Mouse (Mus musculus) lung, embryonic 16.5 days (tissue): ENCODE measurements around the gene Pdhx. TPM values are rescaled to one million over a fixed set of nuclear protein-coding genes. Genes with fewer than 3 reads are reported as not detected.

Experiments
- ATAC-seq: fragments of 200-750 bp; cut with Nextera tagmentation; 2 replicates; pipeline ENCODE4 v1.8.0; 2017; ENCODE audit warnings: low read depth, mild to moderate bottlenecking, moderate library complexity
- H3K27ac ChIP-seq: fragments of 300-500 bp; sonication (generic); 2 replicates; pipeline ENCODE4 v1.5.1; 2014; ENCODE audit warnings: mild to moderate bottlenecking, control low read depth, low read length
- H3K27me3 ChIP-seq: fragments of 300-500 bp; sonication (generic); 2 replicates; pipeline ENCODE4 v1.6.1; 2014; ENCODE audit warnings: low read depth, low read length, mixed read lengths; ENCODE audit not compliant: control insufficient read depth, insufficient read depth
- H3K36me3 ChIP-seq: fragments of 300-500 bp; sonication (generic); 2 replicates; pipeline ENCODE4 v1.6.1; 2014; ENCODE audit warnings: low read length; ENCODE audit not compliant: control insufficient read depth, insufficient read depth
- H3K4me1 ChIP-seq: fragments of 300-500 bp; sonication (generic); replicated peaks from 2 replicates; pipeline ENCODE4 v1.6.1; 2014; ENCODE audit warnings: low read length, mixed read lengths; ENCODE audit not compliant: control insufficient read depth, insufficient read depth
- H3K4me2 ChIP-seq: fragments of 300-500 bp; sonication (generic); 2 replicates; pipeline ENCODE4 v1.6.1; 2014; ENCODE audit warnings: low read depth, low read length, control low read depth
- H3K4me3 ChIP-seq: fragments of 300-500 bp; sonication (generic); 2 replicates; pipeline ENCODE4 v1.5.1; 2014; ENCODE audit warnings: mild to moderate bottlenecking, low read length, control low read depth
- H3K9ac ChIP-seq: fragments of 300-500 bp; sonication (generic); 2 replicates; pipeline ENCODE4 v1.6.1; 2014; ENCODE audit warnings: low read length, control low read depth
- H3K9me3 ChIP-seq: fragments of 300-500 bp; sonication (generic); 2 replicates; pipeline ENCODE4 v1.6.1; 2016; ENCODE audit warnings: low read length; ENCODE audit not compliant: control insufficient read depth
- WGBS: fragments of 180-500 bp; shearing (Covaris S2); extraction: QIAGEN DNeasy Blood & Tissue Kit; methylation state at CpG from one replicate; pipeline ENCODE4 v1.1.7; 2014; 5-methylcytosine and 5-hydroxymethylcytosine counted together
- polyA plus RNA-seq: library from polyadenylated mRNA; unstranded; fragments of >200 nt; fragmentation: Nextera tagmentation; extraction: Ambion mirVana; gene quantifications from 2 replicates; pipeline ENCODE4 v1.2.1, GENCODE M21; 2015

The Pdhx gene
- polyA plus RNA-seq, 1 experiment from 2014 or later = 42.4 TPM

DNA sequence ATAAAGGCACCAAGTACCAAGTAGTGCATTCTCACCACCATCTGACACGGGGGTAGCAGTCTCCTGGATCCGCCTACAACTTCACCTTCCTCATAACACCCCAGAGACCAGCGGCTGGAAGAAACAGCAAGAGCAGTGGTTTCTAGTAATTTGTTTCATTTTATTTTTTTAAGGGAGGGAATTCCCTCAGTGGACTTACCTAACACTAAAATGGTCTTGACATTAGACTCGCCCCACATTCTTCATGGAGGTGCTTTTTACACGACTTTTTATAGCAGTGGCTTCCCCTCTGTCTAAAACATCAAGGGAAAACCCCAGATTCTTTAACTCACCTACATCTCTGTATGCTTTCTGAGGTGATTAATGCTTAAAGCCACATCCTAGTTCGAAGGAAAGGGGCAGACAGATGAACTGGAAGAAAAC, 74.1 kb downstream of the Pdhx start:
- Histone ChIP-seq H3K4me3 (no peak overlapping the region), H3K9ac (no peak overlapping the region), H3K4me2 (no peak overlapping the region), H3K9me3 (no peaks in the 10 kb centered on the region), H3K27me3 (no peaks in the 10 kb centered on the region), H3K36me3 (no peaks in the 10 kb centered on the region), H3K27ac (no peak overlapping the region), H3K4me1 (no peaks in the 10 kb centered on the region)
- 55% methylated on average over 6 of the region's 6 CpGs for WGBS
- ATAC-seq = no peak

DNA sequence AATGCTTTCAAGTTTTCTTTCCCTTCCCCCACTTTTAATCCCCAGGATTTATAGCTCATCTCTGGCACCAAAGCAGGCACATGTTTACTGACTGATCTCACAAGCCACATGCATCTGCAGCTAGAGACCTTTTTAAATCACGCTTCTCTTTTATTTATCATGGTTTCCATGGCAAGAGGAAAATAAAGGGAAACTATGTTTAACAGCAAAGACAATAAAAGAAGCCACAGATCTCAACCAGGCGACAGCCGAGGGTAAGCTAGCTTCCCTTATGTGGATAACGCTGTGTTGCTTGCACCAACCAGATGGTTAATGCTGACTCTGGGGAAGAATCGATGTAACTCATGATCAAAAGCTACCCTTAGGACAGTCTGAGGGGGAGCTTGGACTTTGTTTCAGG, 75.0 kb downstream of the Pdhx start:
- peak; percentile 72 for ATAC-seq
- WGBS = 46% methylated on average over 5 of the region's 5 CpGs

DNA sequence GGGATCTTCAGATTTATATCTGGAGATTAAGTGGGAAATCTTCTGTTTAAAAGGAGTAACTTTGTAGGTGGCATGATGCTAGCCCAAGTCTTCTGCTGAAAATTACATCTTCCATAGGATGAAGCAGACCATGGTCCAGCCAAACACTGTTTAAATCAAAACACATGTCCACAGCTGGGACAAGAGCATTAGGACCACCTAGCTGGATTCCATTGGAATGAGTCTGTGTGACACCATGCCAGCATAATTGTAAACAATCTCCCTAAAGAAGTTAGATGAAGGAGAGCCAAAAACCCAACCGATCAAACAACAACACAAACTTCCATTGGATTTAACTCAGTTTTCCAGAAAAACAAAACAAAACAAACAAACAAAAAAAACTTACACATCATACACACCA, 75.4 kb downstream of the Pdhx start:
- Histone ChIP-seq H3K9ac (no peak overlapping the region), H3K36me3 (no peaks in the 10 kb centered on the region), H3K9me3 (no peaks in the 10 kb centered on the region), H3K27me3 (no peaks in the 10 kb centered on the region), H3K4me2 (no peak overlapping the region), H3K4me1 (no peaks in the 10 kb centered on the region), H3K4me3 (no peak overlapping the region), H3K27ac (no peak overlapping the region)
- peak; percentile 86 for ATAC-seq
- 50% methylated on average over 1 of the region's 1 CpGs for WGBS

More for the DNA sequence above, 75.0 kb downstream of the Pdhx start:
- Histone ChIP-seq H3K4me2 (no peak overlapping the region), H3K4me1 (no peaks in the 10 kb centered on the region), H3K27me3 (no peaks in the 10 kb centered on the region), H3K4me3 (no peak overlapping the region), H3K36me3 (no peaks in the 10 kb centered on the region), H3K9me3 (no peaks in the 10 kb centered on the region), H3K27ac (no peak overlapping the region), H3K9ac (no peak overlapping the region)

DNA sequence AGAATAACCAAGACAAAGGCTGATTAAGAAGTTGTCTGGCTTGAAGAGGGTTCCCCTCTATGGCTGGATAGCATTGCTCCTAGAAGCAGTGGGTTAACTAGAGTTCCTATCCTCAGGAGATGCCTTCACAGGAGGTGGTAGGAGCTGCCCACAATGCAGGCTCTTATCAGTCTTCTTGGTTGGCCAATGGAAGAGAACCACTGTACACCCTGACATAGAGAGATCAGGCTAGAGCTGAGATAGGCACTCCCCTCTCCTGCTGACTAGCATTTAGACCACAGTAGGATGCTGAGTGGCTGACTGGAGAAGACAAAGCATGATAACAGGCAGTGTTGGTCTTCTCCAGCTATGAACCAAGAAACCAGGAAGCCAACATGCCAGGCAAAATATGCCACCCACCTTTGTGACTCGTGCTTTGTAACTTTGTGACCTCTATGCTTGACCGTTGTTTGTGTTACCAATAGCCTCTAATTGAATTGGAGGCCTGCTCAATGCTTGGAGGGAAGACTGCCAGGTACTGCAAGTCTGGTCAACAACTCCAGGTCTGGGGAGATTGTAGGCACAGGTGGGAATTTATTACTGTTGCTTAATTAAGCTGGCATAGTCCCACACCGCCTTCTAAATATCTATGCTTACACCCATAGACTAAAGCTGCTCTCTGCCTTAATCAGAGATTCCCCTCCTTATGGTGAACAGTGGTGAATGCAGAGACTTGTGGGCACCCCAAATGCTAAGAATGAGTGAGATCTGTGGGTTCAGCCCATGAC, 79.3 kb downstream of the Pdhx start:
- H3K36me3 ChIP-seq = no peaks in the 10 kb centered on the region
- 85% methylated on average over 3 of the region's 3 CpGs for WGBS
- H3K9ac ChIP-seq = no peak overlapping the region
- H3K4me3 ChIP-seq = no peak overlapping the region
- no peaks in the 10 kb centered on the region for H3K27me3 ChIP-seq
- H3K9me3 ChIP-seq = no peaks in the 10 kb centered on the region
- no peak overlapping the region for H3K27ac ChIP-seq
- peaks cover 3% of the 10 kb centered on the region; the same call in 1 of the 2 replicates for H3K4me1 ChIP-seq
- no peak for ATAC-seq
- H3K4me2 ChIP-seq = no peak overlapping the region

DNA sequence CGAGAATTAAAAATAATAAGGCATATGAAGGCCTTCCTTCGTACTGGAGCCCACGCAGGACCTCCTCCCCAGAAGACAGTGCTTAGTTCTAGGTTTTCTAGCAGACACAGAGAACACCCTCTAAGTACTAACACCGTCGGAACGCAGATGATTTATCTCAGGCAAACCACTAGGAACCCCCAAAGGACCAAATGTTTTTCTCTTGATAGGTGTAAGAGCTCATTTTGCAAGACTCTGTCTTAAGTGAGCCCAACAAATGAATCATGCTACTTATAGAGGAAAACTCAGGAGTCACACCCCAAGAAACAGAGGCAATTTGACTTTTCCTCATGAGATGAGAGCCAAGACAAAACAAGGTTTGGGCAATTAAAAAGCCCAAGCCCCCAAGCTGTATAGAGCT, 80.9 kb downstream of the Pdhx start:
- WGBS = 80% methylated on average over 6 of the region's 6 CpGs

DNA sequence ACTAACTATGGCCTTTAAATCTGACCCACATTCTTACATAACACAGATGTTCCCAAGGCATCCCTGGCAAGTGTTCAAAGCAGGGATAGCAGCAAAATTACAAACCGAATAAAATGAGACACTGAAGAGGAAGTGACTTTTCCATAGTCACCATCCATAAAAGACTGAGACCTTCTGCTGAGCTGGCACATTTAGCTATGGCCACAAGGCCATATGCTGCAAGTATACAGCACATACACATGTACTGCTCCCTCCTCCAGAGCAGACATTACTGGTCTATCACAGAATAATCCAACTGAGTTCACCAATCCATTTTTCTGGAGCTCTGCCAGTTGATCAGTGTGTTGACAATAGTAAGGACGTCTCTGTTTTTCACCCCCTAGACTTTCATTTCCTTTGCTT, 83.0 kb downstream of the Pdhx start:
- H3K27me3 ChIP-seq = no peaks in the 10 kb centered on the region
- H3K27ac ChIP-seq = 0 out of 2 replicates have a peak overlapping the region, but pooled peaks have one; percentile 1
- H3K9ac ChIP-seq = no peak overlapping the region
- no peaks in the 10 kb centered on the region for H3K36me3 ChIP-seq
- peak; percentile 67; the same call in 1 of the 2 replicates for ATAC-seq
- no peak overlapping the region for H3K4me3 ChIP-seq
- 25% methylated on average over 2 of the region's 2 CpGs for WGBS
- peaks cover 3% of the 10 kb centered on the region; the same call in 1 of the 2 replicates for H3K4me1 ChIP-seq
- H3K4me2 ChIP-seq = no peak overlapping the region
- no peaks in the 10 kb centered on the region for H3K9me3 ChIP-seq

More for the DNA sequence above, 80.9 kb downstream of the Pdhx start:
- Histone ChIP-seq H3K36me3 (no peaks in the 10 kb centered on the region), H3K4me1 (peaks cover 3% of the 10 kb centered on the region; the same call in 1 of the 2 replicates), H3K27me3 (no peaks in the 10 kb centered on the region), H3K9ac (no peak overlapping the region), H3K27ac (no peak overlapping the region), H3K4me3 (no peak overlapping the region), H3K4me2 (no peak overlapping the region), H3K9me3 (no peaks in the 10 kb centered on the region)
- ATAC-seq = no peak

DNA sequence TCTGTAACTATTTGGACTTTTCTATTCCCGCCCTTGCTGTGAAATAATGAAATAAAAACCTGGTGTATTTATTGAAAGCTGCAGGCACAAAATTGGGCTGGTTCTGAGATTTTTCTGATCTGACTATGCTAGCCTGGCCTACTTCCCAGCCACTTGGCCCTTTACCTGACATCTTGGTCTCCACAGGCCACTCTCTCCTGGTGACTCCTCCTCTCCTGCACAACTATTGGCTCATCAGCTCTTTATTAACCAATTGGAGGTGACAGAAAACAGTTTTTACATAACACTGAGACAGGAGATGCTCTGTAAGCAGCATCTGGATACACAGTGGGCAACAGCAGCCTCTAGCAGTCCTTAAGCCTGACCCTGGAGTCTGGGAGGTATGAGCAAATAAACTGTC, 83.9 kb downstream of the Pdhx start:
- 86% methylated on average over 1 of the region's 1 CpGs for WGBS
- H3K4me3 ChIP-seq = no peak overlapping the region
- no peak for ATAC-seq
- H3K27ac ChIP-seq = no peak overlapping the region
- H3K27me3 ChIP-seq = no peaks in the 10 kb centered on the region
- peaks cover 3% of the 10 kb centered on the region; the same call in 1 of the 2 replicates for H3K4me1 ChIP-seq
- H3K36me3 ChIP-seq = no peaks in the 10 kb centered on the region
- no peak overlapping the region for H3K4me2 ChIP-seq
- no peak overlapping the region for H3K9ac ChIP-seq
- H3K9me3 ChIP-seq = no peaks in the 10 kb centered on the region

DNA sequence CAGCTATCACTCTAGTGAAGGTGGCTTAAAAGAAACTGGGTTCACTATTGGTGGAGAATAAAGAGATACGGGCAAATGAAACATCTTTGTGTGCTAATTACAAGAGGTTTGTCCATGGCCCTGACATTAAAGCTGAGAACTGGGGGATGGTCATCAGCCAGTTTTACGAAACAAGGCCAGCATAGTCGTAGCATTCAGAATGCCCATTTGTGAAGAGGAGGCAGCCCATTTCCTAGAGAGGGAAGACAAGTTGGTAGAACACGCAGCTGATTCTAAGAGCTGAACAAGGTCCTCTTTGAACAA, 85.7 kb downstream of the Pdhx start:
- Histone ChIP-seq H3K4me1 (peaks cover 3% of the 10 kb centered on the region; the same call in 1 of the 2 replicates), H3K9ac (no peak overlapping the region), H3K4me2 (no peak overlapping the region), H3K4me3 (no peak overlapping the region), H3K27ac (no peak overlapping the region), H3K36me3 (no peaks in the 10 kb centered on the region), H3K27me3 (no peaks in the 10 kb centered on the region), H3K9me3 (no peaks in the 10 kb centered on the region)
- ATAC-seq = no peak
- WGBS = 85% methylated on average over 4 of the region's 4 CpGs

DNA sequence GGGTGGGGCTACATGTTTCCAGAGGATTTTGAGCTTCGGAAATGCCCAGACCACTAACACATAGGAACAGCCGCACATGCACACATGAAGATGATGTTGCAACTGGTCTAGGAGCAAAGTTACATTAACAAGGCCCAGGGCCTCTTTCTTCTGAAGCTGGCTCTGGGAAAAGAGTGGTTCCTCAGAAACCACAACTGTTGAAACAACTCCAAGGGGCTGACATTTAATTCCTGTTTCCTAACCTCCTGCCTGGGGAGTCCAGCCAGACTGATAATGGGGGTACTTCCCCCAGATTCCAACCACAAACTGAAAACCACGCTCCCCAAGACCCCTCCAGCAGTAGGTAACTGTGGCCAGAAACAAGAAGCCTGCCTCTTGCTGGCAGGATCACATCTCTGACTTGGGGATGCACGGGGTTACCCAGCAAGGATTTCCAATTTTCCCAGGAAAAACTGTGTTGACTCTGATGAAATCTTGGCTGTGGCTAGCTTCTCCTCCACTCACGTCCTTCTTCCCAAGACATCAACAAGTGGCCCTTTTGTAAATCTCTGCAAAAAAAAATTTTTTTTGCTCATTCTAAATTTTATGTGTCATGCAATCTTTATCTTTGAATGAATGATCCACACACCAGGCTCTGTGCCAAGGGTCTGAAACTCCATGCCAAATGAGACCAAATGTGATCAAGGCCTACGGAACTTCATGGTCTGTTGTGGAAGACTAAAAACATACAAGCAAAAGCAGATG, 86.2 kb downstream of the Pdhx start:
- Histone ChIP-seq H3K4me2 (no peak overlapping the region), H3K4me1 (peaks cover 3% of the 10 kb centered on the region; the same call in 1 of the 2 replicates), H3K9ac (no peak overlapping the region), H3K4me3 (no peak overlapping the region), H3K9me3 (no peaks in the 10 kb centered on the region), H3K36me3 (no peaks in the 10 kb centered on the region), H3K27ac (peak overlapping the region; percentile 72), H3K27me3 (no peaks in the 10 kb centered on the region)
- ATAC-seq = peak; percentile 65
- WGBS = 51% methylated on average over 6 of the region's 6 CpGs
